Mouse (Mus musculus) E14TG2a.4 (cell line): ENCODE results near the gene Gm10719.
A peak's percentile ranks its signal among the peaks of the same experiment; 100 is the strongest.
"Not testable (repeated sequence)": the region's sequence is repeated elsewhere in the genome, so short reads cannot be mapped to it uniquely, and the experiment has no call there.

ENCODE experiments used
- CTCF ChIP-seq: conservative IDR thresholded peaks from 2 replicates; pipeline ENCODE4 v1.5.1; 2014; ENCODE audit warnings: low read length
- NANOG ChIP-seq: IDR thresholded peaks from 2 replicates; pipeline ENCODE4 v1.6.1; 2014; ENCODE audit warnings: borderline replicate concordance, low read length, mixed read lengths
- POU5F1 ChIP-seq: IDR thresholded peaks from 2 replicates; pipeline ENCODE4 v1.6.1; 2014; ENCODE audit warnings: low read length, borderline replicate concordance

DNA sequence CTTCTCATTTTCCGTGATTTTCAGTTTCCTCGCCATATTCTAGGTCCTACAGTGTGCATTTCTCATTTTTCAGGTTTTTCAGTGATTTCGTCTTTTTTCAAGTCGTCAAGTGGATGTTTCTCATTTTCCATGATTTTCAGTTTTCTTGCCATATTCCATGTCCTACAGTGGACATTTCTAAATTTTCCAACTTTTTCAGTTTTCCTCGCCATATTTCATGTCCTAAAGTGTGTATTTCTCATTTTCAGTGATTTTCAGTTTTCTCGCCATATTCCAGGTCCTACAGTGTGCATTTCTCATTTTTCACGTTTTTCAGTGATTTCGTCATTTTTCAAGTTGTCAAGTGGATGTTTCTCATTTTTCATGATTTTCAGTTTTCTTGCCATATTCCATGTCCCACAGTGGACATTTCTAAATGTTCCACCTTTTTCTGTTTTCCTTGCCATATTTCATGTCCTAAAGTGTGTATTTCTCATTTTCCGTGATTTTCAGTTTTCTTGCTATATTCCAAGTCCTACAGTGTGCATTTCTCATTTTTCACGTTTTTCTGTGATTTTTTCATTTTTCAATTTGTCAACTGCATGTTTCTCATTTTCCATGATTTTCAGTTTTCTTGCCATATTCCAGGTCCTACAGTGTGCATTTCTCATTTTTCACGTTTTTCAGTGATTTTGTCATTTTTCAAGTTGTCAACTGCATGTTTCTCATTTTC is 15.1 kb upstream of the Gm10719 start:
- not testable (repeated sequence) for TF ChIP-seq CTCF, POU5F1
- TF ChIP-seq NANOG = 0 out of 2 replicates have a peak, but pooled peaks have one; percentile 21
